Mouse (Mus musculus): ENCODE results near the gene Pabpn1l. TPM values are rescaled to one million over a fixed set of nuclear protein-coding genes. Genes with fewer than 3 reads are reported as not detected.

Pabpn1l gene
- polyA plus RNA-seq, 1 experiment from 2014 or later, result not detected

- no peak for ATAC-seq (ENCODE audit: insufficient number of reproducible peaks, insufficient read depth, low FRiP score, low read depth)
- peaks cover 4% of the 10 kb centered on the region; the same call in 1 of the 2 replicates for H3K4me1 ChIP-seq (ENCODE audit: control insufficient read depth, insufficient read depth, low read length)
- no peaks in the 10 kb centered on the region for H3K27me3 ChIP-seq (ENCODE audit: control insufficient read depth, insufficient read depth, low read length)
- H3K36me3 ChIP-seq (ENCODE audit: control insufficient read depth, insufficient read depth, low read length), result no peaks in the 10 kb centered on the region
- H3K4me3 ChIP-seq (ENCODE audit: low read depth, low read length), result no peak overlapping the region
- H3K4me2 ChIP-seq (replicated peaks; ENCODE audit: low read depth, low read length), result no peak overlapping the region
- no peak overlapping the region for H3K9ac ChIP-seq (replicated peaks; ENCODE audit: low read depth, low read length)
- H3K9me3 ChIP-seq (ENCODE audit: control insufficient read depth, low read depth, low read length), result no peaks in the 10 kb centered on the region
- 40% methylated on average over 14 of the region's 14 CpGs for WGBS
- no peak overlapping the region for H3K27ac ChIP-seq (ENCODE audit: low read length)
Observed at GRCm38 (mm10) chr8:122585411-122585891, 37.1 kb downstream of the Pabpn1l start.

- WGBS, result 83% methylated on average over 9 of the region's 9 CpGs
- Histone ChIP-seq H3K4me2 (replicated peaks; ENCODE audit: low read depth, low read length) (no peak overlapping the region), H3K36me3 (ENCODE audit: control insufficient read depth, insufficient read depth, low read length) (no peaks in the 10 kb centered on the region), H3K27me3 (ENCODE audit: control insufficient read depth, insufficient read depth, low read length) (no peaks in the 10 kb centered on the region), H3K27ac (ENCODE audit: low read length) (no peak overlapping the region), H3K4me1 (ENCODE audit: control insufficient read depth, insufficient read depth, low read length) (peaks cover 4% of the 10 kb centered on the region; the same call in 1 of the 2 replicates), H3K9me3 (ENCODE audit: control insufficient read depth, low read depth, low read length) (no peaks in the 10 kb centered on the region), H3K9ac (replicated peaks; ENCODE audit: low read depth, low read length) (no peak overlapping the region), H3K4me3 (ENCODE audit: low read depth, low read length) (no peak overlapping the region)
- no peak for ATAC-seq (ENCODE audit: insufficient number of reproducible peaks, insufficient read depth, low FRiP score, low read depth)
Observed at GRCm38 (mm10) chr8:122584981-122585380, 37.6 kb downstream of the Pabpn1l start.

- ATAC-seq (ENCODE audit: insufficient number of reproducible peaks, insufficient read depth, low FRiP score, low read depth), result no peak
- Histone ChIP-seq H3K9me3 (ENCODE audit: control insufficient read depth, low read depth, low read length) (no peaks in the 10 kb centered on the region), H3K4me1 (ENCODE audit: control insufficient read depth, insufficient read depth, low read length) (peaks cover 22% of the 10 kb centered on the region), H3K36me3 (ENCODE audit: control insufficient read depth, insufficient read depth, low read length) (no peaks in the 10 kb centered on the region), H3K27ac (ENCODE audit: low read length) (no peak overlapping the region), H3K9ac (replicated peaks; ENCODE audit: low read depth, low read length) (no peak overlapping the region), H3K4me2 (replicated peaks; ENCODE audit: low read depth, low read length) (no peak overlapping the region), H3K27me3 (ENCODE audit: control insufficient read depth, insufficient read depth, low read length) (no peaks in the 10 kb centered on the region), H3K4me3 (ENCODE audit: low read depth, low read length) (no peak overlapping the region)
- WGBS, result 23% methylated on average over 13 of the region's 15 CpGs
Observed at GRCm38 (mm10) chr8:122580926-122581325, 41.6 kb downstream of the Pabpn1l start.

GRCm38 (mm10) chr8:122579196-122579595 is 43.3 kb downstream of the Pabpn1l start:
- H3K4me2 ChIP-seq (replicated peaks; ENCODE audit: low read depth, low read length), result no peak overlapping the region
- no peak overlapping the region for H3K27ac ChIP-seq (ENCODE audit: low read length)
- H3K9me3 ChIP-seq (ENCODE audit: control insufficient read depth, low read depth, low read length), result no peaks in the 10 kb centered on the region
- no peak overlapping the region for H3K9ac ChIP-seq (replicated peaks; ENCODE audit: low read depth, low read length)
- peaks cover 5% of the 10 kb centered on the region; the same call in 1 of the 2 replicates for H3K36me3 ChIP-seq (ENCODE audit: control insufficient read depth, insufficient read depth, low read length)
- peaks cover 36% of the 10 kb centered on the region for H3K4me1 ChIP-seq (ENCODE audit: control insufficient read depth, insufficient read depth, low read length)
- no peak; the same call in 1 of the 2 replicates for ATAC-seq (ENCODE audit: insufficient number of reproducible peaks, insufficient read depth, low FRiP score, low read depth)
- 27% methylated on average over 7 of the region's 7 CpGs for WGBS
- H3K4me3 ChIP-seq (ENCODE audit: low read depth, low read length), result no peak overlapping the region
- H3K27me3 ChIP-seq (ENCODE audit: control insufficient read depth, insufficient read depth, low read length), result no peaks in the 10 kb centered on the region

GRCm38 (mm10) chr8:122577116-122577515 is 45.4 kb downstream of the Pabpn1l start:
- ATAC-seq (ENCODE audit: insufficient number of reproducible peaks, insufficient read depth, low FRiP score, low read depth), result peak; percentile 14; the same call in 1 of the 2 replicates
- Histone ChIP-seq H3K36me3 (ENCODE audit: control insufficient read depth, insufficient read depth, low read length) (peaks cover 15% of the 10 kb centered on the region), H3K9ac (replicated peaks; ENCODE audit: low read depth, low read length) (no peak overlapping the region; the same call in 1 of the 2 replicates), H3K27me3 (ENCODE audit: control insufficient read depth, insufficient read depth, low read length) (no peaks in the 10 kb centered on the region), H3K4me2 (replicated peaks; ENCODE audit: low read depth, low read length) (peak overlapping the region; percentile 88), H3K4me1 (ENCODE audit: control insufficient read depth, insufficient read depth, low read length) (peaks cover 36% of the 10 kb centered on the region), H3K4me3 (ENCODE audit: low read depth, low read length) (peak overlapping the region; percentile 74), H3K27ac (ENCODE audit: low read length) (peak overlapping the region; percentile 74; the same call in 1 of the 2 replicates), H3K9me3 (ENCODE audit: control insufficient read depth, low read depth, low read length) (no peaks in the 10 kb centered on the region)
- WGBS, result 17% methylated on average over 10 of the region's 10 CpGs

DNA sequence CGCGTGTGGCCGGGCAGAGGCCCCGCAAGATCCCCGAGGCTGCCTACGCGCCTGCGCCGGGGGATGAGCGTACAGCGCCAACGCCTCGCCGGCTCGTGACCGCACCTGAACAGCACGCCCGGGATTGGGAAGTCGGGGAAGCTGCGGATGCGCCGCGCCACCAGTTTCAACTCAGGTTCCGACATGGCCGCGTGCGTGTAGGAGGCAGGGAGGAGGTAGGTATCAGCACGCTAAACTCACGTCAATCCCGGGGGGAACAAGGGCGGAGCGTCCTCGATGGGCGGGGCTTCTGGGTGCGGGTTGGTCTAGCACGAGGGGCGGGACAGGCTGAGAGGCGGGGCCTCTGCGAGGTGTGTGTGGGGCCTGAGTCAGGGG is 45.9 kb downstream of the Pabpn1l start, which contains the start of gene Aprt:
TSS of gene Aprt (minus strand) at position 262 of the 375 bp plus-strand sequence.
- under 1% methylated on average over 39 of the region's 39 CpGs for WGBS
- no peaks in the 10 kb centered on the region for H3K9me3 ChIP-seq (ENCODE audit: control insufficient read depth, low read depth, low read length)

GRCm38 (mm10) chr8:122575735-122576647 is 46.5 kb downstream of the Pabpn1l start:
- no peak for ATAC-seq (ENCODE audit: insufficient number of reproducible peaks, insufficient read depth, low FRiP score, low read depth)
- H3K27ac ChIP-seq (ENCODE audit: low read length), result peak overlapping the region; percentile 77
- H3K36me3 ChIP-seq (ENCODE audit: control insufficient read depth, insufficient read depth, low read length), result peaks cover 26% of the 10 kb centered on the region
- H3K4me2 ChIP-seq (replicated peaks; ENCODE audit: low read depth, low read length), result peak overlapping the region; percentile 88
- peak overlapping the region; percentile 74 for H3K4me3 ChIP-seq (ENCODE audit: low read depth, low read length)
- H3K9ac ChIP-seq (replicated peaks; ENCODE audit: low read depth, low read length), result peak overlapping the region; percentile 83
- WGBS, result 13% methylated on average over 21 of the region's 21 CpGs
- H3K27me3 ChIP-seq (ENCODE audit: control insufficient read depth, insufficient read depth, low read length), result no peaks in the 10 kb centered on the region
- H3K9me3 ChIP-seq (ENCODE audit: control insufficient read depth, low read depth, low read length), result no peaks in the 10 kb centered on the region
- H3K4me1 ChIP-seq (ENCODE audit: control insufficient read depth, insufficient read depth, low read length), result peaks cover 33% of the 10 kb centered on the region

More for the DNA sequence above, 45.9 kb downstream of the Pabpn1l start, which contains the start of gene Aprt:
- peak within 1 kb of the TSS; percentile 83 for H3K9ac ChIP-seq (replicated peaks; ENCODE audit: low read depth, low read length)
- H3K27ac ChIP-seq (ENCODE audit: low read length), result peak within 1 kb of the TSS; percentile 77
- peak within 1 kb of the TSS; percentile 74 for H3K4me3 ChIP-seq (ENCODE audit: low read depth, low read length)
- H3K27me3 ChIP-seq (ENCODE audit: control insufficient read depth, insufficient read depth, low read length), result no peaks in the 10 kb centered on the region
- H3K4me1 ChIP-seq (ENCODE audit: control insufficient read depth, insufficient read depth, low read length), result peaks cover 36% of the 10 kb centered on the region
- H3K4me2 ChIP-seq (replicated peaks; ENCODE audit: low read depth, low read length), result peak within 1 kb of the TSS; percentile 88
- peak; percentile 89 for ATAC-seq (ENCODE audit: insufficient number of reproducible peaks, insufficient read depth, low FRiP score, low read depth)
- H3K36me3 ChIP-seq (ENCODE audit: control insufficient read depth, insufficient read depth, low read length), result peaks cover 20% of the 10 kb centered on the region

- no peak for ATAC-seq (ENCODE audit: insufficient number of reproducible peaks, insufficient read depth, low FRiP score, low read depth)
Observed at GRCm38 (mm10) chr8:122575286-122575685, 47.3 kb downstream of the Pabpn1l start.

More at GRCm38 (mm10) chr8:122575286-122575685, 47.3 kb downstream of the Pabpn1l start:
- Histone ChIP-seq H3K27me3 (ENCODE audit: control insufficient read depth, insufficient read depth, low read length) (no peaks in the 10 kb centered on the region), H3K4me2 (replicated peaks; ENCODE audit: low read depth, low read length) (peak overlapping the region; percentile 88), H3K9ac (replicated peaks; ENCODE audit: low read depth, low read length) (0 out of 2 replicates have a peak overlapping the region, but pooled peaks have one; percentile 83), H3K9me3 (ENCODE audit: control insufficient read depth, low read depth, low read length) (no peaks in the 10 kb centered on the region), H3K4me1 (ENCODE audit: control insufficient read depth, insufficient read depth, low read length) (peaks cover 32% of the 10 kb centered on the region), H3K27ac (ENCODE audit: low read length) (no peak overlapping the region; the same call in 1 of the 2 replicates), H3K36me3 (ENCODE audit: control insufficient read depth, insufficient read depth, low read length) (peaks cover 33% of the 10 kb centered on the region), H3K4me3 (ENCODE audit: low read depth, low read length) (peak overlapping the region; percentile 74)
- 55% methylated on average over 8 of the region's 8 CpGs for WGBS
